Mouse (Mus musculus) cerebellum, adult (tissue): ENCODE data around the gene Kcnq4.

Source experiments
- ATAC-seq: cut with Nextera tagmentation; 2 replicates; pipeline ENCODE4 v1.9.2; 2017; ENCODE audit warnings: mild to moderate bottlenecking, moderate library complexity, mixed read lengths; ENCODE audit not compliant: insufficient number of reproducible peaks, low FRiP score, low TSS enrichment

Kcnq4 gene

DNA sequence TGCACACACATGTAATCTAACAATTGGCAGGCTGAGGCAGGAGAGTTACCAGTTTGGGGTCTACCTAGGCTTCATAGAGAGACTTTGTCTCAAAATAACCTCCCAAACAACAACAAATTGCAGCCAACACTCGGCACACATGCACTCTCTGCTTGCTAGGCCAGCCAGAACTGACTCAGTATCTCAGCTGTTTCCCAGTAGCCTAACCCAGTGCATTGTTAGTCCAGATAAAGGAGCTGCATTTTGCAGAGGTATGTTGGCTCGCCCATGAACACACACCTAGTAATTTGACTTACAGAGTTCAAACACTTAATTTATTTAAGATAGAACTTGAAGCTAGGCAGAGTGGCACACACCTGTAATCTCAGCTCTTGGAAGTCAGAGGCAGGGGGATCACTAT, 72.8 kb downstream of the Kcnq4 start:
- ATAC-seq = no peak

DNA sequence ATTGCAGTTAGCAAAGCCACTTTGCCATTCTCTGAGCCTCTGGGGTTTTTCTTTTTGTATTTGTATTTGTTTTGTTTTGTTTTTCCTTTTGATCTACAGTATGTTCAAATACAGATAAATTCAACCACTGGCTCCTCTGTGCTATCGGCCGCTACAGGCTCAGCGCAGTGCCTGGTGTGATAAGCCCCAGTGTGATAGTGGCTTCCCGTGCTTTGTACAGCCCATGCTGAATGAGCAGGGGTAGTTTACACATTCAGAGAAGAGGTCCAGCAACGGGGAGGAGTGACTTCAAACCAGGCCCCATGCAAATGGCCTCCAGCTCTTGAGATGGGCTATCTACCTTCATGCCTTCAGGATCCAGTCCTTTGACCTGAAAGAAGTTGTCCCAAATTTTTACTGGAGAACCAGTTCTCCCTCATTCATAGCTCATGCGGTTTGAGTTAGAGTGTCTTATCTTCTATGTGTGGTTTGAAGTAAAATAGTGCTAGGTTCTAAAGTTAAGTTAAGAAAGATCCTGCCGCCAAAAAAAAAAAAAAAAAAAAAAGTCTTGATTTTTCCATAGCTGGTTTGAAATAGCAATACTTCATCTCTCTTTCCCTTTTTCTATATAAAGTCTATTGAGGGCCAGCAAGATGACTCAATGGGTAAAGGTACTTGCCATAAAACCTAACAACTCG, 73.5 kb downstream of the Kcnq4 start:
- no peak for ATAC-seq

DNA sequence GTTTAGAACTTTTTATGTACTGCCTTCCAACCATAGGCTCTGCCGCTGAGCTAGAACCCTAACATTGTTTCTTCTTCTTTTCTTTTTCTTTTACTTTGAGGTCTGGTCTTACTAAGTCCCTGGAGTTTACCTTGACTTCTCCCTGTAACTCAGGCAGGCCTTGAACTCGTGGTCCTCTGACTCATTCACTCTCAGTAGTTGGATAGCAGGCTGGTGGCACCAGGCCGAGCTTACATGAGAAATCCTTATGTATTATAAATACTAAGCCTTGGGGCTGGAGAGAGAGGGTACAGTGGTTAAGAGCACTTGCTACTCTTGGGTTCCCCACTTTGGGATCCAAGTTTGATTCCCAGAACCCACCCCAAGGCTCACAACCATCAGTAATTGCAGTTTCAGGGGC, 74.8 kb downstream of the Kcnq4 start:
- ATAC-seq = no peak

DNA sequence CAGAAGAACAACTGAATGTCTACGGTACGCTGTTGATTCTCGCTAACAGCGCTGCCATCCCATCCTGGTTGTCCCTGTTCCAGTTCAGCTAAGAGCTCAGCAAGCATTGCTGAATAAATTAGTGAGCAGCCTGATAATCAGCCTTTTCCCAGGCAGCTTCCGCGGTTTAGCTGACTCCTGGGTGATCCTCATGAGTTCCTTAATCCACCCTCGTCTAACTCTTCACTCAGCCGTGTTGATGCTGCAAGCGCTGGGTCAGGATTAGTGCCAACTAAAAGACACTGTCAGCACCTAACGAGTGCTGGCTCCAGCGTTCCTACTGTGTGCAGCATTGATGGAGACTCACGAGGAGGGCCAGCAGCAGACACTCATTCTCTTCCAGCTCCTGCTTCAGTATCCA, 77.4 kb downstream of the Kcnq4 start:
- no peak for ATAC-seq

DNA sequence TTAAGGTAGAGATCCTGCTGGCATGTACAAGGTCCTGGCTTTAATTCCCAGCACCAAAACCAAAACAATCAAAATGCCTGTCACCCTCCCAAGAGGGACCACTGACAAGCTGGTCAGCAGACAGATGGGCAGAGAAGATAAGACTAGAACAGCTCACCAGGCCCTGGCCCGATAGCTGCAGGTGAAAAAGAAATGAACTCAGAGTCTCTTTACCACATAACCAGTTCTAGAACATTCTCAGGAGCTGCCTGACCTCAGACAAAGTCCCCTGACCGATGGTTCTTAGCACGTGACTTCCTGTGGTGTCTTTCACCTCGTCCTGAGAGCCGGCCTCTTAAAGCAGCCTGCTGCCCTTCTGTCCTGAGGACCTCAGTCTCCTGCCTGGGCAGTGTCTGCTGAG, 78.8 kb downstream of the Kcnq4 start:
- no peak for ATAC-seq

DNA sequence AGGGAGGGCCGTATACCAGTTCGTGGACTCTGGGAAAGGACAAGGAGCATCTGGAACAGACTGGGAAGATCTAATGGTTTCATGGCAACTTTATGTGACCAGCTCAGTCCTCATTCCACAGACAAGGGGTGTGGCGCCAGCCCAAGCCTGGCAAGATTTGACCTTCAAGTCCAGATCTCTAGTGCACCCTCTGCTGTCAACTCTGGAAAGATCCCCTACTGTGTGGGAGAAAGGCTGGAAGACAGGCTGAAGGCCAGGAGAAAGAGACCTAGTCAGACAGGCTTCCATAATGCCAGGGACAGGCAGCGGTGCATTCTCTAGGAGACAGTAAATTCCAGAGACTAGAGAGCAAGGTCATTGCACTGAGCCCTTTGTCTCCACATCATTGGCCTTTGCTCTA, 79.9 kb downstream of the Kcnq4 start:
- ATAC-seq = no peak

DNA sequence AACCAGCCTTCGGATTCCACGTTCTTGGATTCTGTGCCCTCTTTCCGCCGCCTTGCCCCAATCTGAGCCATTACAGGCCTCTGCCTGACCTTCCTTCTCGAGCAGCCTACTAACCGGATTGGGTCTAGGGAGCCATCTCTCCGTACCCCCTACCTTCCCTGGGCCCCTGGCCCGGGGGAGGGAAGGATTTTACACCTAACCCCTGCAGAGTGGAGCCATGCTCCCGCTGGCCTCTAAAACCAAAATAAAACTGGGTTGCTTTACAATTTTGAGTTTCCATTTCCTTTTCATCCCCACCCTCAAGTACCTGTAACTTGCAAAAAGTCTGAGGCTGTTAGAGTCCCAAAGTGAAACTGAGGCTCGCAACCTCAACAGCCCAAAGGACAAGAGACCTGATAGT, 80.9 kb downstream of the Kcnq4 start:
- no peak for ATAC-seq

DNA sequence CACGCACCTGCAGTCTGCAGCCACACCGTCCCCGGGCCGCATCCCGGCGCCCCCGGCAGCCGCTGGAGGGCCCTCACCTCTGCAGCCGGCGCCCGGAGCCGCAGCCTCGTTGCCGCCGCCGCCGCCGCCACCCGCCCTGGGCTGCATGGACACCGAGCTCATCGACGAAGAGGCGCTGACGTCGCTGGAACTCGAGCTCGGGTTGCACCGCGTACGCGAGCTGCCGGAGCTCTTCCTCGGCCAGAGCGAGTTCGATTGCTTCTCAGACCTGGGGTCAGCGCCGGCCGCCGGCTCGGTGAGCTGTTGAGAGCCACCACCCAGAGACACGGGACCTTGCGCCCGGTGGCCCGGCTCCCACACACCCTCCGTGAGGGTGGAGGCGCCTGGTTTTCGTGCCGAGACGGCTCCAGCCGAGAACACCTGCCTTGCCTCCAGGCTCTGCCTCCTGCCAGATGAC, 81.3 kb downstream of the Kcnq4 start:
- peak; percentile 27 for ATAC-seq

DNA sequence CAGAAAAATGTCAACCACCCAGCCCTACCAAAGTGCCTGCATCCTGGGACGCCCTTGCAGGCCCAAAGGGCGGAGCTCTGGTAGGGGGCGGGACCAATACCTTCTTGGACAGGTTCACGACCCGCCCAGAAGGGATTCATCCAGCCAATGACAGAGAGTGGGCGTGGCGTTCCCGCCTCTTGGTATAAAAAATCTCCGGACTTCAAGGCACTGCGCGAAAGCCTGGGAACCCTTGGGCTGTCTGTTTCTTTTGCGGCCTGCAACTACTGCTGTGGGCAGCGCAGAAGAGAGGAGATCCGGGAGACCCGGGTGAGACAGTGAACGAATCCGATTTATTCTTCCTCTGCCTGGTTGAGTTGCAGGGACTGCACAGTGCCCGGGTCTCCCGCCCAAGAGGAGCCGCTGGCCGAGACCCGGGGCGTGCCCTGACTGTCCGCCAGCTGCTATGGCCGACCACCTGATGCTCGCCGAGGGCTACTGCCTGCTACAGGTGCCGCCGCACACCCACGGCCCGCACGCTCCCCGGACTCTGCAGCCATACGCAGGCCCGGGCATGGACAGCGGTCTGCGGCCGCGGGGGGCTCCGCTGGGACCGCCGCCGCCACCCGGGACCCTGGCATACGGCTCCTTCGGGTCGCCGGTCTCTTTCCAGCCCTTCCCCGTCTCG, 81.9 kb downstream of the Kcnq4 start, which contains the start of gene Cited4:
Cited4 (plus strand) TSS at position 215 of the 667 bp plus-strand sequence.
- peak; percentile 88 for ATAC-seq

DNA sequence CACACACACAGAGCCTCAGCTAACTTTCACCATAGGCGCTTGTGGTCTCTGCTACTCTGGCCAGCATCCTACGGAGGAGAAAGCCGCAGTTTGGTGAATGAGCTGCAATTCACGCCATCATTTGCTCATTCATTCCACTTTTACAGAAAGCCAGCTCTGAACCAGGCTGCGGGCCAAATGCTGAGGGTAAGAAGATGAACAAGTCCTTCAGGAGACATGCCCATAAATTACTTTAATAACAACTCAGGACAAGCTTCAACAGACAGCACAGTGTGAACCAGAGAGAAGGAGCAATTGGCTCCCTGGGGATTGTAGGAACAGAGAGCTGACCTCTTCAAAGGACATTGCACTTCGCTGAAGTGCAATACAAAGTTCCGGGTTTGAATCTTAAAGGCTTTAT, 82.6 kb downstream of the Kcnq4 start:
- ATAC-seq = no peak

DNA sequence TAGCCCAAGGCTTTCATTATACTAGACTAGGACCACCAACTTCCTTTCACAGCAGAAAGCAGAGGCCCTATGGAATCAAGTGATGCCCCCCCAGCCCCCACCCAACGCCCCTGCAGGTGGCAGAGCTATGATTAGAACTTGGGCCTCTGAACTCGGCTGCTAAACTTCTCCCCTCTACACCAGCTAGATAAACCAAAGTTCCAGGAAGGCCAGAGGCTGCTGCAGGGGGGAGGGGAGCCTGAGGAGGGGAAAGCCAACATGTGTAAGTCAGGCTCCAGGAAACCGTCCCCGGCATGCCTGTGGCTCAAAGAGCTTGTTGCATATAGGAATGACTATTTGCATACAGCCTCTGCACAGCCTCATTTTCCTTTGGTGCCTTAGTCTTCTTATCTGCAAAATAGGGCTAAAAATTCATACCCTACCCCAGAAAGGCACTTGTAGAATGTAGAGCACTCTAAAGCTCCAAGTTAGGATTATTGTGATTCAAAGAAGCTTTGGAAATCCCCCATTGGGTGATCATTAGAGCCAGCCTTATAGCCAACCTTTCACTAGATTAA, 83.2 kb downstream of the Kcnq4 start:
- no peak for ATAC-seq

DNA sequence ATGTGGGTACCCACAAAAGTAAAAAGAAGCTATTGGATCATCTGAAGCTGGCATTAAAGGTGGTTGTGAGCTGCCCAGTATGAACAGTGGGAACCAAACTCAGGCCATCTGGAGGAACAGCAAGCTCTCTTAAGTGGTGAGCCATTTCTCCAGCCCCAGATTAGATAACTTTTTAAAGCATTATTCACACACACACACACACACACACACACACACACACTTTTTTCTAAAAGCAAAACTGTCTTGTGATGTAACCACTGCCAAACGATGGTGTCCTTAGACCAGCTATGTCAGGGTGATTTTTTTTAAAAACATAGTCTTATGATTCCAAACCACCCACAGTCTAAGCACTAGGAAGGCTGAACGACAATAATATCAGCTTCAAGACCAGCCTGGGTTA, 83.8 kb downstream of the Kcnq4 start:
- ATAC-seq = no peak

DNA sequence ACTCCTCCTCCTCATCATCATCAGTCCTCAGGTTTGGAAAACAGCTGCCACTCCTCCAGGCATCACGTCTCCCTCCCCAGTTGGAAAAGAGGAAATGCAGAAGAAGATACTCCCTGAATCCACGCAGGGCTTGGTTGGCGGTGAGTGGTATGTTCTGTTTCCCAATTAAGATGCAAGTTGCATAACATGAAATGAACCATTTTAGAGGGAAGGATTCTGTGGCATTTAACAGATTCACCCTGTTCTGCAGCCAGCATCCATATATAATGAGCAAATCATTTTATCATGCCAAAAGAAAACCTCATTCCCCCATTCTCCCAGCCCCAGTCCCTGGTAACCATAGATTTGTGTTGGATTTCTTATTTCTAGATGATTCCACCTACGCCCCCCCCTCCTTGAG, 87.9 kb downstream of the Kcnq4 start:
- no peak for ATAC-seq

DNA sequence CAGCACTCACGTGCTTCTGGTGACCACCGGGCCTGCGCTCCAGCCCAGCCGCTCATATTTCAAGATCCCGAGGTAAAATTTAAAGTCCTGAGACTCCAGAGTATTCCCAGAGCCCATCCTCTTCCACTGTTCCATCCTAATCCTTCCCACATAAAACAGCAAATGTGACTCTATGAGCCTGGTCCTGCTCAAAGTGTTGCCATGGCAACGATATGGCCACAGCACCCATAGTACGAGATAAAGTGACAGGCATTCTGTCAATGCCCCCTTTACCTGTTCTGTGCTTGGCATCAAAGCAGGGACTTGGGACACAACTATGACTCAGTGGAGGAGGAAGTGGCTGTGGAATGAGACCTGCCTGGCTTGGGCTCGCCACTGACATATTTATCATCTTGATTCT, 92.5 kb downstream of the Kcnq4 start:
- ATAC-seq = no peak

DNA sequence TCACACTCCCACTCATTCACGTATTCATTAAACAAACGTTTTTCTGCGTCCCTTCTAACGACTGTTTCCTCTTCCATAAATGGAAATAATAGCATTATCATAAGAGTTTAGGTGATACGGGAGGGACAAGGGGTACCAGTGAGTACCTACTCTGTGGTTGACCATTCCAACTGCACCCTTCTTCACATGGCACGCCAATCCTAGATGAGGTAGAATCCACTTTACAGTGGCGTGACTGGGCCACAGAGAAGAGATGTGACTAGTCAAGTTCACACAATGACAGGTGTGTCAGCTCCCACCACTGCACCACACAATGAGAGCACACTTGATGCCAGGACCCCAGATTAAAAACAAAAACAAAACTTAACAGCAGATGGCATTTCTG, 98.2 kb downstream of the Kcnq4 start:
- ATAC-seq = no peak

DNA sequence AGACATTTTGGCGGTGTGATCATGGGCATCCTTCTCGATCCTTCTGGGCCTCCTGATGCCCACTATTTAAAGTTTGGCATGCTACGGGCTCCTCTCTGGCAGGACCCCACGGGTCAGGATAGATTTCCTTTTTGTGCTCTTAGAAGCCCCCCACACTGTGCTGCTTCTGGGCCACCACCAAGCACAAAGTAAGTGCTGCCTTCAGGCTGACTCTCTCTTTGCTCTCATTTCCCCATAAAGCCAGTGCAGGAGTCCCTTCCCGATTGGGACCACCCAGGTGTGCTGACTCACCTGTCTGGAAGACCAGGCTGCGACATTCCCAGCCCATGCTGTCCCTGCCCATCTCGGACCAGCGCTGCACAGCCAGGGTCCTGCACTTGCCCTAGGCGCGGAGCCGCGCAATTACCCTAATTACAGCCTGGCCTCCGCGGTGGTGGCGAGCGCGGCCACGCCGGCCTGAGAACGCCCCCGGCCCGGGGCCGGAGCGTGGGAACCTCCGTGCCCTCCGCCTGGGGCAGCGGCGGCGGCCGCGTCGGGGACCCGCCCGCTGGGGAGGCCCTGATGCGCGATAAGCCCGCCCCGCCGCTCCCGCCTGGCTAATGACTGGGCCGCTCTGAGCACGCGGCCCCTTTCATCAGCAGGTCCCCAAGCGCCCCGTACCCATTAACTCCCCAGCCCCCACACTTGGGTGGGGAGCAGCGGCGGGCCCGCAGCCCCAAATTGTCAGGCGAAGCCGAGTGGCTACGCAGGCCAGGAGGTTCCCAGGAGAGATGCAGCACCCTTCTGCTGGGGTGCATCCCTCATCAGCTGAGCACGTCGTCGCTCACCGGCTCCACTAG, 98.8 kb downstream of the Kcnq4 start:
- ATAC-seq = peak; percentile 67; the same call in 1 of the 2 replicates
